In the genomic region with DNA sequence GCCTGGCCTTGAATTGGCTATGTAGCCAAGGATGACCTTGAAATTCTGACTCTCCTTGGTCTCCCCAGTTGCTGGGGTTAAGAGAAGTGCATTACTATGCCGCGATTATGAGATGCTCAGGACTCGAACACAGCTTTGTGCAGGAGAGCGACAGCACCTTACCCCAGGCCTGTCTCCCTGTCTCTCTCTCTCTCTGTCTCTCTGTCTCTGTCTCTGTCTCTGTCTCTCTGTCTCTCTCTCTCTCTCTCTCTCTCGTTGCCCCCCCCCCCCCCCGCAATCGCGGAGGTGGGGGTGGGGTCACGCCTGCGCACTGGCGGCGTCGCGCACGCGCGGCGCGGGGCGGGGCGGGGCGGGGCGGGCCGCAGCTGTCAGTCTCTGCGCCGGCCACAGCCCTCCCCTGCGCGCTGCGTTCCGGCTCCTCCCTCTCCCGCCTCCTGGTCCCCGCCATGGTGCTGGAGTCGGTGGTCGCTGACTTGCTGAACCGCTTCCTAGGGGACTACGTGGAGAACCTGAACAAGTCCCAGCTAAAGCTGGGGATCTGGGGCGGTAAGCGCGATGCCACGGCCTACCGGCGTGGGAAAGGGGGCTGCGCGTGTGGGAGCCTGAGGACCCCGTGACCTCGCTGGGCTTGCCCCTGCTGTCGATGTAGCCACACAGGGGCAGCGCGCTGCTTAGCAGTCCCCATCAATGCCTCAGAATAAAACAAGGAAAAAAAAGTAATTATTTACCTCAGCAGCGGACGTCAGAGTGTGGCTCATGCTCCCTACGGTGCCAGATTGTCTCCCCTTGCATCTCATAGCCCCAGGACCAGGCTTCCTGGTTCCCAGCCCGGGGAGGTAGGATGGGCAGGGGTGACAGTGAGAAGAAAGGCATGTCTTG, we compare ENCODE assay signal across 8 mouse cellular contexts. TPM values are rescaled to one million over a fixed set of nuclear protein-coding genes. Genes with fewer than 3 reads are reported as not detected.
DNase-seq lines count a peak whose midpoint lies in the region; ATAC-seq and TF ChIP-seq lines count a peak whose summit lies in the region.

A gene (plus strand): TSS at position 416 of the 879 bp plus-strand sequence.

- no peaks in the 10 kb centered on the region for H3K36me3 ChIP-seq in C2C12 (ENCODE audit: control insufficient read depth, insufficient read depth)
- no peaks in the 10 kb centered on the region for H3K36me3 ChIP-seq in heart, embryonic 11.5 days (ENCODE audit: control insufficient read depth, insufficient read depth, low read length)
- H3K36me3 ChIP-seq in kidney, embryonic 16.5 days (ENCODE audit: insufficient read depth, low read length), result no peaks in the 10 kb centered on the region
- peaks cover under 1% of the 10 kb centered on the region; the same call in 1 of the 2 replicates for H3K36me3 ChIP-seq in liver, embryonic 12.5 days
- H3K36me3 ChIP-seq in stomach, embryonic 14.5 days (ENCODE audit: control insufficient read depth, insufficient read depth, low read length), result no peaks in the 10 kb centered on the region

- peak within 1 kb of the TSS; percentile 91 for H3ac ChIP-seq in C2C12 (ENCODE audit: control insufficient read depth, insufficient read length, low read depth)

- no peak for TF ChIP-seq POLR2A in bone marrow macrophage, adult 2 months (IDR thresholded peaks at IDR 0.05; ENCODE audit: borderline replicate concordance, low read depth, low read length)
- peak; percentile 72 for TF ChIP-seq POLR2A in embryonic fibroblast, embryonic 13.5 days (IDR thresholded peaks at IDR 0.05; ENCODE audit: low read depth, low read length)

- peak; percentile 67 to 71 for DNase-seq in natural killer cell, adult 2 months (ENCODE audit: low spot score in 2 of 2)

- ATAC-seq in heart, embryonic 11.5 days (replicated peaks; ENCODE audit: insufficient number of reproducible peaks, low FRiP score, low TSS enrichment), result peak; percentile 97
- ATAC-seq in kidney, embryonic 16.5 days (ENCODE audit: low FRiP score, low TSS enrichment), result peak; percentile 97
- ATAC-seq in liver, embryonic 12.5 days, result peak; percentile 96
- peak; percentile 95 for ATAC-seq in stomach, embryonic 14.5 days (ENCODE audit: insufficient number of reproducible peaks, insufficient read depth, low FRiP score, low read depth)

- peak within 1 kb of the TSS; percentile 80 for H3K9ac ChIP-seq in heart, embryonic 11.5 days (ENCODE audit: low read depth, low read length)
- H3K9ac ChIP-seq in kidney, embryonic 16.5 days (replicated peaks; ENCODE audit: low read length), result peak within 1 kb of the TSS; percentile 74
- peak within 1 kb of the TSS; percentile 89 for H3K9ac ChIP-seq in liver, embryonic 12.5 days
- peak within 1 kb of the TSS; percentile 60 for H3K9ac ChIP-seq in stomach, embryonic 14.5 days (replicated peaks; ENCODE audit: low read depth, low read length)

- H3K79me3 ChIP-seq in C2C12 (ENCODE audit: low read depth), result no peaks in the 10 kb centered on the region

- no peaks in the 10 kb centered on the region for H3K9me3 ChIP-seq in heart, embryonic 11.5 days (replicated peaks; ENCODE audit: control insufficient read depth, low read length)
- H3K9me3 ChIP-seq in kidney, embryonic 16.5 days (ENCODE audit: low read length), result no peaks in the 10 kb centered on the region
- H3K9me3 ChIP-seq in liver, embryonic 12.5 days (replicated peaks), result no peaks in the 10 kb centered on the region
- no peaks in the 10 kb centered on the region for H3K9me3 ChIP-seq in stomach, embryonic 14.5 days (ENCODE audit: control insufficient read depth, low read depth, low read length)

- peak within 1 kb of the TSS; percentile 94 for H3K27ac ChIP-seq in bone marrow macrophage, adult 2 months (ENCODE audit: insufficient read depth, low read depth, low read length)
- no peak within 1 kb of the TSS for H3K27ac ChIP-seq in embryonic fibroblast, embryonic 13.5 days (ENCODE audit: insufficient read depth, low read length)
- peak within 1 kb of the TSS; percentile 46; the same call in 1 of the 2 replicates for H3K27ac ChIP-seq in heart, embryonic 11.5 days (ENCODE audit: low read depth, low read length)
- H3K27ac ChIP-seq in kidney, embryonic 16.5 days (ENCODE audit: low read length), result peak within 1 kb of the TSS; percentile 73; the same call in 1 of the 2 replicates
- peak within 1 kb of the TSS; percentile 78 for H3K27ac ChIP-seq in liver, embryonic 12.5 days
- H3K27ac ChIP-seq in stomach, embryonic 14.5 days (ENCODE audit: low read length), result peak within 1 kb of the TSS; percentile 21; the same call in 1 of the 2 replicates

- peak within 1 kb of the TSS; percentile 70 for H3K4me2 ChIP-seq in heart, embryonic 11.5 days
- peak within 1 kb of the TSS; percentile 89 for H3K4me2 ChIP-seq in kidney, embryonic 16.5 days (replicated peaks; ENCODE audit: low read depth, low read length)
- peak within 1 kb of the TSS; percentile 78 for H3K4me2 ChIP-seq in liver, embryonic 12.5 days
- peak within 1 kb of the TSS; percentile 79 for H3K4me2 ChIP-seq in stomach, embryonic 14.5 days (replicated peaks; ENCODE audit: low read depth, low read length)

- under 1% methylated on average over 48 of the region's 53 CpGs for WGBS in heart, embryonic 11.5 days (ENCODE audit: insufficient replicate concordance)
- WGBS in kidney, embryonic 16.5 days, result 1% methylated on average over 44 of the region's 53 CpGs
- whole genome bisulfite sequencing in liver, embryonic 12.5 days (ENCODE audit: insufficient replicate concordance), result 0% methylated on average over 33 of the region's 53 CpGs
- WGBS in stomach, embryonic 14.5 days, result under 1% methylated on average over 51 of the region's 53 CpGs

- peak within 1 kb of the TSS; percentile 52 for H3K4me3 ChIP-seq in C2C12 (ENCODE audit: insufficient read depth, poor library complexity, severe bottlenecking)
- peak within 1 kb of the TSS; percentile 97 for H3K4me3 ChIP-seq in bone marrow macrophage, adult 2 months (ENCODE audit: insufficient read depth, low read length)
- H3K4me3 ChIP-seq in embryonic fibroblast, embryonic 13.5 days (ENCODE audit: insufficient read depth, low read length), result peak within 1 kb of the TSS; percentile 73
- peak within 1 kb of the TSS; percentile 59 for H3K4me3 ChIP-seq in heart, embryonic 11.5 days (ENCODE audit: low read depth, low read length)
- peak within 1 kb of the TSS; percentile 93 for H3K4me3 ChIP-seq in kidney, embryonic 16.5 days (ENCODE audit: low read length)
- H3K4me3 ChIP-seq in liver, embryonic 12.5 days, result peak within 1 kb of the TSS; percentile 81
- H3K4me3 ChIP-seq in stomach, embryonic 14.5 days (ENCODE audit: low read depth, low read length), result peak within 1 kb of the TSS; percentile 68

- H3K4me1 ChIP-seq in bone marrow macrophage, adult 2 months (ENCODE audit: control insufficient read depth, insufficient read depth, low read length), result peaks cover 42% of the 10 kb centered on the region
- H3K4me1 ChIP-seq in embryonic fibroblast, embryonic 13.5 days (ENCODE audit: control insufficient read depth, insufficient read depth, low read length), result no peaks in the 10 kb centered on the region
- H3K4me1 ChIP-seq in heart, embryonic 11.5 days (ENCODE audit: control insufficient read depth, insufficient read depth, low read length), result no peaks in the 10 kb centered on the region
- peaks cover 14% of the 10 kb centered on the region for H3K4me1 ChIP-seq in kidney, embryonic 16.5 days (ENCODE audit: insufficient read depth, low read length)
- H3K4me1 ChIP-seq in liver, embryonic 12.5 days, result peaks cover 70% of the 10 kb centered on the region
- H3K4me1 ChIP-seq in stomach, embryonic 14.5 days (ENCODE audit: control insufficient read depth, insufficient read depth, low read length), result peaks cover 10% of the 10 kb centered on the region

- H3K27me3 ChIP-seq in C2C12 (ENCODE audit: control insufficient read depth, insufficient read depth, insufficient read length), result no peaks in the 10 kb centered on the region
- H3K27me3 ChIP-seq in heart, embryonic 11.5 days (ENCODE audit: control insufficient read depth, insufficient read depth, low read length), result no peaks in the 10 kb centered on the region
- peaks cover 4% of the 10 kb centered on the region; the same call in 1 of the 2 replicates for H3K27me3 ChIP-seq in kidney, embryonic 16.5 days (ENCODE audit: insufficient read depth, low read length)
- peaks cover 6% of the 10 kb centered on the region; the same call in 1 of the 2 replicates for H3K27me3 ChIP-seq in liver, embryonic 12.5 days (replicated peaks)
- no peaks in the 10 kb centered on the region for H3K27me3 ChIP-seq in stomach, embryonic 14.5 days (ENCODE audit: control insufficient read depth, insufficient read depth, low read length)

- no peaks in the 10 kb centered on the region for H3K79me2 ChIP-seq in C2C12 (ENCODE audit: control insufficient read depth, insufficient read depth)

- no peak for TF ChIP-seq CTCF in C2C12 (IDR thresholded peaks at IDR 0.05; ENCODE audit: control insufficient read depth, insufficient read depth, insufficient read length)
- no peak for TF ChIP-seq CTCF in bone marrow macrophage, adult 2 months (IDR thresholded peaks at IDR 0.05; ENCODE audit: low read depth, low read length)
- TF ChIP-seq CTCF in embryonic fibroblast, embryonic 13.5 days (IDR thresholded peaks at IDR 0.05; ENCODE audit: borderline replicate concordance, insufficient read depth, low read length), result no peak

TF ChIP-seq in C2C12, 6 proteins besides CTCF, POLR2A, EP300 and RAD21:
- TF ChIP-seq MAX (IDR thresholded peaks at IDR 0.05) (no peak), USF1 (IDR thresholded peaks at IDR 0.05; ENCODE audit: low read depth) (peak; percentile 4)

RNA-seq across cellular contexts. Expression of the gene that starts here (rescaled TPM):
- polyA plus RNA-seq in C2C12 (2012; fragmentation: generic; extraction: Trizol), result 5.2 TPM
- polyA plus RNA-seq in bone marrow macrophage, adult 2 months (2012; ENCODE audit: insufficient read depth, insufficient read length, missing spikeins), result 34.7 and 39.0 TPM in 2 replicates
- 23.4 and 27.3 TPM in 2 replicates for polyA plus RNA-seq in embryonic fibroblast, embryonic 13.5 days (2011; ENCODE audit: insufficient read length, low read depth, missing spikeins)
- 5.4 and 9.8 TPM in 2 replicates for polyA plus RNA-seq in heart, embryonic 11.5 days (2014; fragmentation: Nextera tagmentation; extraction: Ambion mirVana)
- 3.2 and 4.6 TPM in 2 replicates for polyA plus RNA-seq in kidney, embryonic 16.5 days (2015; fragmentation: Nextera tagmentation; extraction: Ambion mirVana)
- 9.7 and 11.7 TPM in 2 replicates for polyA plus RNA-seq in liver, embryonic 12.5 days (2016; fragmentation: Nextera tagmentation; extraction: Ambion mirVana)
- polyA plus RNA-seq in stomach, embryonic 14.5 days (2014; fragmentation: Nextera tagmentation; extraction: Ambion mirVana), result 11.4 and 12.5 TPM in 2 replicates
